Mouse (Mus musculus) ES-Bruce4 (cell line): ENCODE measurements around the gene Evx2. TPM values are rescaled to one million over a fixed set of nuclear protein-coding genes. Genes with fewer than 3 reads are reported as not detected.

Source experiments
- H3K27ac ChIP-seq: 2 replicates; pipeline ENCODE4 v1.5.1; 2012; ENCODE audit warnings: low read length, inconsistent platforms; ENCODE audit not compliant: insufficient read depth
- H3K27me3 ChIP-seq: 2 replicates; pipeline ENCODE4 v1.6.1; 2012; ENCODE audit warnings: mild to moderate bottlenecking, low read length, inconsistent platforms; ENCODE audit not compliant: control insufficient read depth, poor library complexity, insufficient read depth, severe bottlenecking
- H3K36me3 ChIP-seq: 2 replicates; pipeline ENCODE4 v1.6.1; 2012; ENCODE audit warnings: inconsistent platforms, mild to moderate bottlenecking, low read length, moderate library complexity; ENCODE audit not compliant: control insufficient read depth, poor library complexity, insufficient read depth, severe bottlenecking
- H3K4me1 ChIP-seq: one replicate; pipeline ENCODE4 v1.8.1; 2011; ENCODE audit warnings: low read length; ENCODE audit not compliant: control insufficient read depth, insufficient read depth
- H3K4me3 ChIP-seq: 2 replicates; pipeline ENCODE4 v1.5.1; 2011; ENCODE audit warnings: low read depth, mild to moderate bottlenecking, low read length
- H3K9ac ChIP-seq: 2 replicates; pipeline ENCODE4 v1.6.1; 2012; ENCODE audit warnings: low read depth, mild to moderate bottlenecking, inconsistent platforms; ENCODE audit not compliant: poor library complexity, severe bottlenecking
- H3K9me3 ChIP-seq: replicated peaks from 2 replicates; pipeline ENCODE4 v1.6.1; 2012; ENCODE audit warnings: mild to moderate bottlenecking, low read length, inconsistent platforms; ENCODE audit not compliant: control insufficient read depth, poor library complexity, insufficient read depth, severe bottlenecking
- CTCF ChIP-seq: IDR thresholded peaks from one replicate; pipeline ENCODE4 v1.8.1; 2011; ENCODE audit warnings: low read depth, low read length
- EP300 ChIP-seq: IDR thresholded peaks from 2 replicates; pipeline ENCODE4 v1.6.1; 2011; ENCODE audit warnings: low read depth, low read length; ENCODE audit not compliant: insufficient read depth
- POLR2A ChIP-seq: IDR thresholded peaks from one replicate; pipeline ENCODE4 v1.8.1; 2011; ENCODE audit warnings: low read length; ENCODE audit not compliant: insufficient read depth
- polyA plus RNA-seq: library from polyadenylated mRNA; stranded (reverse); fragments of >200 nt; gene quantifications from 2 replicates; pipeline ENCODE4 v1.2.4, GENCODE M21; 2011; ENCODE audit warnings: low read depth; ENCODE audit not compliant: missing spikeins, insufficient read depth, insufficient read length

Gene Evx2
- polyA plus RNA-seq, 1 experiment = not detected

- Histone ChIP-seq H3K27me3 (peaks cover 64% of the 10 kb centered on the region), H3K4me3 (peak overlapping the region; percentile 22), H3K36me3 (no peaks in the 10 kb centered on the region), H3K27ac (no peak overlapping the region), H3K9ac (no peak overlapping the region), H3K9me3 (no peaks in the 10 kb centered on the region), H3K4me1 (no peaks in the 10 kb centered on the region)
- TF ChIP-seq POLR2A = no peak
- no peak for TF ChIP-seq EP300
- no peak for TF ChIP-seq CTCF
Measured at GRCm38 (mm10) chr2:74691995-74692807, 32.8 kb upstream of the Evx2 start.

DNA sequence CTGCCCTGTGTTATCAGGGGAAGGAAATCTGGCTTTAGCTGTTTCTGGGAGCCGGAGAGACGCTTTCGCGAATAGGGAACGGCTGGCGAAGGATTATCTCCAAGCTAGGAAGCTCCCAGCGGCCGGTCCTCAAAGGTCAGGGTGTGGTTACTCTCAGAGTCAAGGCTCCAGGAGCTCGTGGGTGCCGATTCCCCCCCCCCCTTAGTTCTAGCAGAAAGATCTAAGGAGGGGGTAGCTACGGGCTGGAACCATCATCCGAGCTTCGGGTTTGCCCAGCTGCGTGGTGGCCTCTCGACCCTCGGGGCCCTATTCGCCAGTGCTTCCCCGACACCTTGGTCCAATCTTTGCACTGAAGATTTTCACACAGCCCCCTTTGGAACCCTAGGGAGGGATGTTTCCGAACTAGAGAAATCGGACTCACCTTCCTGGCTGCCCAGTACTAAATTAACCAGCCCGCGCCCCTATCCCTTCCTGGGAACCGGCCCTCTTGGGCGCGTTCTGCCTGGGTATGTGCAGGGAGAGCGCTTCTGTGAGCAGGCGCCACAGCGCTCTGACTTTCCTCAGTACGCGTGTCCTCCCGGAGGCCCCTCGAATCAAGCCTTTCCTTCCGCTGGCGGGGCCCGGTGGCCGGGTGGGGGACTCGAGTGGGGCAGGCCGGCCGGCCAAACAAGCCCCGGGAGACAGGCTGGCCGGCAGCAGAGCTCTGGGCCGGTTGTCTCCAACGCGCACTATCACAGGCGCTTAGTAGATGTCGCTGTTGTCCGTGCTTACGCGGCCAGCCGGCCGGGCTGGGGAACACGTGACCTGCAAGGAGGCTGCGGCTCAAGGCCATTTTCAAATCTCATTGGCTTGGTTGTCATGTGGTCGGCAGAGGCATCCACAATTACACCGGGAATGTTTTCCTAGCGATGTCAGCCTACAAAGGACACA is 31.9 kb upstream of the Evx2 start, which contains the start of gene Hoxd10:
Gene Hoxd10 (plus strand): TSS at position 903 of the 930 bp plus-strand sequence.
- H3K4me1 ChIP-seq = no peaks in the 10 kb centered on the region
- H3K36me3 ChIP-seq = no peaks in the 10 kb centered on the region
- peaks cover 64% of the 10 kb centered on the region for H3K27me3 ChIP-seq
- no peaks in the 10 kb centered on the region for H3K9me3 ChIP-seq
- no peak within 1 kb of the TSS for H3K27ac ChIP-seq
- H3K4me3 ChIP-seq = peak within 1 kb of the TSS; percentile 49
- 0 out of 2 replicates have a peak within 1 kb of the TSS, but pooled peaks have one; percentile 10 for H3K9ac ChIP-seq
- TF ChIP-seq POLR2A = no peak
- TF ChIP-seq EP300 = no peak
- TF ChIP-seq CTCF = peak; percentile 59

GRCm38 (mm10) chr2:74690338-74690716 is 31.0 kb upstream of the Evx2 start:
- no peak overlapping the region for H3K27ac ChIP-seq
- H3K36me3 ChIP-seq = no peaks in the 10 kb centered on the region
- H3K27me3 ChIP-seq = peaks cover 59% of the 10 kb centered on the region
- H3K4me3 ChIP-seq = no peak overlapping the region
- no peak overlapping the region for H3K9ac ChIP-seq
- no peak for TF ChIP-seq CTCF
- no peak for TF ChIP-seq EP300
- no peak for TF ChIP-seq POLR2A
- H3K9me3 ChIP-seq = no peaks in the 10 kb centered on the region
- no peaks in the 10 kb centered on the region for H3K4me1 ChIP-seq

DNA sequence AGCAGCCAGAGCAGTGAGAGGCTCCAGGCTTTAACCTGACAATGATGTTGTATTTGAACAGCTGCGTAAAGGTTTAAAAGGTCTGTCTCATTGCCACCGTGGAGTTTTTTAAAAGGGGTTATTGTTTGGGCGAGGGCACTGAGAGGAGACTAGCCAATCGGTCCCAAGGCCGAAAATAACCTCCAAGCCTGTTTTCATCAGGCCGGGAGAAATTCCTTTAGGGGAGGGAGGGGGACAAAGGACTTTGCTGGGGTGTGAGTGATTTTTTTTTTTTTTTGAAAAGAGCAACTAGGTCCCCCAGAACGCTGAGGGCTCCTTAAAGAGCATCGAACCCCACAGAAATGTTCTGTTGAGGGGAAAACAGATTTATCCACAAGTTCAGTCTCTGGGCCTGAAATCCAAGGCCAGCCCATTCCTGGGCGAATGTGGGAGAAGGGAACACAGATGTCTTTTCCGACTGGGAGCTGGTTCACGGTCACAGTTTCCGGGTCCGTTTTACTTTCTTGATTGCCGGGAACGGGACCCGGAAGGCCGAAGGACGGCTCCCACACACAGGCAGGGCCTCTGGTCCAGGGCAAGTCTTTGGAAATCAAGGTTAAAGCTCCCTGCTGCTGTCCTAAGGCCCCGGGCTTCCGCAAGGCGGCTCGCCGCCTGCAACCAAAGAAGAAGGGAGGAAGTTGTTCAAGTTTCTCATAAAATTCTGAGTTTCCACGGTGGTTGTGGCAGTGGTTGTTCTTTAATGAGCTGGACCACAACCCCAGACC is 30.4 kb upstream of the Evx2 start:
- Histone ChIP-seq H3K4me3 (no peak overlapping the region), H3K9me3 (no peaks in the 10 kb centered on the region), H3K36me3 (no peaks in the 10 kb centered on the region), H3K9ac (no peak overlapping the region), H3K27ac (no peak overlapping the region), H3K27me3 (peaks cover 57% of the 10 kb centered on the region), H3K4me1 (no peaks in the 10 kb centered on the region)
- TF ChIP-seq CTCF (no peak), EP300 (no peak)

GRCm38 (mm10) chr2:74688795-74689573 is 29.6 kb upstream of the Evx2 start:
- no peak overlapping the region for H3K4me3 ChIP-seq
- TF ChIP-seq POLR2A = no peak
- TF ChIP-seq CTCF = no peak
- TF ChIP-seq EP300 = no peak
- H3K9me3 ChIP-seq = no peaks in the 10 kb centered on the region
- no peak overlapping the region for H3K27ac ChIP-seq
- no peaks in the 10 kb centered on the region for H3K4me1 ChIP-seq
- peaks cover 62% of the 10 kb centered on the region for H3K27me3 ChIP-seq
- no peak overlapping the region for H3K9ac ChIP-seq
- no peaks in the 10 kb centered on the region for H3K36me3 ChIP-seq
